Mouse (Mus musculus) duodenum, adult 2 months (tissue): ENCODE results near the gene Fbxl13. TPM values are rescaled to one million over a fixed set of nuclear protein-coding genes. Genes with fewer than 3 reads are reported as not detected.

Source experiments
- polyA plus RNA-seq: library from polyadenylated mRNA; depleted of rRNA; stranded (reverse); fragments of >200 nt; gene quantifications from 2 replicates; pipeline ENCODE4 v1.2.3, GENCODE M21; 2012; ENCODE audit warnings: low replicate concordance; rRNA removed

Gene Fbxl13
- 0.05 TPM in 1 of 2 replicates, not detected in the other for polyA plus RNA-seq

DNA sequence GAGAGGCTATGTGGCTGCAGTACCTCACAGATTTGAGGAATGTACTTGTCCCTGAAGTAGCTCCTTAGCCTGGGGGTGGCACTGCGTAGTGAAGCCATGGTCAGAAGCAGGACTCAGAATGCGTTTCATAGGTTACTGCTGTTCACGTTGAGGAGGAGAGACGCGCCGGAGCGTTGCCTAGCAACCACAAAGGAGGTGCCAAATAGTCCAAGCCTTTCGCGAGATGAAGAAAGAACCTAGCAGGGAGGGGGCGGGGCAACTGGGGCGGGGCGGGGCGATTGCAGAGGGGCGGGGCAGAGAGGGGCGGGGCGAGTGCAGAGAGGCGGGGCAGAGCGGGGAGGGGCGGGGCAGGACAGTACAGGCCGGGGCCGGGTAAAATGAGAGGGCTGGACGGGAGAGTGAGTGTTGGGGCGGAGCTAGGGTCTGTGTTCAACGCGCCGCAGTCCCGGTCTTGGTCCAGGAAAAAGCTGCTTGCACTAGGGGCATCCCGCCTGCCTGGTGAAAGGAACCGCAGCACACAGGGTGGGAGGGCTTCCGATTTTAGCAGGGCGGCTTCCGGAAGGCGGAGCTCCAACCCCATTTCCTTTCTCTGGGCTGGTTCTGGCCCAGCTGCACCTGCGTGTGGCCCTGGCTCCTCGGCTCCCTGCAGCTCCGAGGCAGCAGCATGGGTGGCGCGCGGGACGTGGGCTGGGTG, at the start of gene Fbxl13, which contains the start of gene Armc10:
Gene Fbxl13, minus strand, starts transcription at position 196 of the 694 bp plus-strand sequence.
Gene Armc10, plus strand, starts transcription at position 375 of the 694 bp plus-strand sequence.

GRCm38 (mm10) chr5:21543409-21544201, 101.8 kb downstream of the Fbxl13 start, which contains the start of gene Lrrc17:
Lrrc17 (plus strand) TSS chr5:21543559.

Other genes with a start within 250 kb of the Fbxl13 start
- 0.32 TPM in 1 of 2 replicates, not detected in the other for gene Ccdc146, start 221.0 kb downstream of the Fbxl13 start, polyA plus RNA-seq
- 2.0 and 2.2 TPM in 2 replicates for gene Fam185a, start 220.7 kb downstream of the Fbxl13 start, polyA plus RNA-seq
- 0.57 and 0.62 TPM in 2 replicates for gene Lrrc17, start 102.1 kb downstream of the Fbxl13 start, polyA plus RNA-seq
- gene Armc10, start 179 bp upstream of the Fbxl13 start, polyA plus RNA-seq = 83.4 and 197 TPM in 2 replicates
- 0.69 and 2.1 TPM in 2 replicates for gene Napepld, start 55.8 kb upstream of the Fbxl13 start, polyA plus RNA-seq
- gene Pmpcb, start 91.5 kb upstream of the Fbxl13 start, polyA plus RNA-seq = 9.3 and 11.6 TPM in 2 replicates
- gene Dnajc2, start 139.6 kb upstream of the Fbxl13 start, polyA plus RNA-seq = 11.7 and 20.8 TPM in 2 replicates
- gene Psmc2, start 139.6 kb upstream of the Fbxl13 start, polyA plus RNA-seq = 5.0 and 5.6 TPM in 2 replicates
- gene Slc26a5, start 220.0 kb upstream of the Fbxl13 start, polyA plus RNA-seq = not detected in 2 replicates